Mouse (Mus musculus) left cerebral cortex, postnatal 36 days (tissue): ENCODE data around the gene Pon3. TPM values are rescaled to one million over a fixed set of nuclear protein-coding genes. Genes with fewer than 3 reads are reported as not detected.
A peak's percentile ranks its signal among the peaks of the same experiment; 100 is the strongest.

ENCODE experiments used
- DNase-seq, 2 experiments: peaks; one replicate each; pipeline ENCODE4 v3.0.0; 2021 to 2022; ENCODE audit warnings: low spot score in 2 of 2, mixed read lengths in 1 of 2
- intact Hi-C: fragments of 180-260 bp; cut with DNase I; formaldehyde crosslinking; loops from one replicate; pipeline ENCODE4 v1.15.1; 2025
- total RNA-seq, 2 experiments: library from RNA; stranded (reverse); gene quantifications; 2 replicates each; pipeline ENCODE4 v1.2.3; 2021

The Pon3 gene
- 1 to 10 TPM; 2.1 to 3.2 TPM for total RNA-seq

DNA sequence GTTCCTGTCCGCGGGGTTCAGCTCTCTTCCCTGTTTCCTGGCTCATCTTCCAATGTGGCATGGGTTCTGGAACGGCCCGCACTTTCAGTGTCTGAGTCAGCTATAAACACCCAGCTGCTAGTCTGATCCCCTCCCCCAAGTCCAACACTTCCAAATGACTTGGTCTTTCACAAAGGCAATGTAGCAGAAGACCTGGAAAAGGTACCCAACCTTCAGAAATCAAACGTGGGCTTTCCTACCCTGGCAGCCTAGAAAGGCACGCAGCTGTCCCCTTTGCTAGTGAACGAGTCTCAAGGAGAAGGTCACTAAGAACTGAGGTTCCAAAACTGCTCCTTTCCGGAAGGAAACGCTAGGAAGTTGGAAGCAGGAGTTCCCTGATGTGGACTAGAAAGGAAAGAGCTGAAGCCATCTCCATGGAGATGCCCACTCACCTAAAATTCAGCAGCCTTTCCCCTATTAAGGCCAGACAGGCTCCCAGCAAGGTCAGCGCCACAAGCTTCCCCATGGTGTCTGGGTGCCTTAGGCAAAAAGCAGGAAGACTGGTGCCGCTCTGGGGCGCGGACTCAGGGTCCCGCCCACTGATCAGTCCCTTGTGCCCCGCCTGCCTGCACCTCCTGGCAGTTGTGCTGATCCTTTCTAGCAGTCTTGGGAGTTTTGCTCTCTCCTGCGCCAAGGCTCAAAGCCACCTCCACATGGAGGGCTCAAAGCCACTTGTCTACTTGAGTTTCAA, at the start of gene Pon3:
TSS of gene Pon3 (minus strand) at position 565 of the 730 bp plus-strand sequence.
- peak; percentile 5 to 10 for DNase-seq
- intact Hi-C loops = no loop called here

DNA sequence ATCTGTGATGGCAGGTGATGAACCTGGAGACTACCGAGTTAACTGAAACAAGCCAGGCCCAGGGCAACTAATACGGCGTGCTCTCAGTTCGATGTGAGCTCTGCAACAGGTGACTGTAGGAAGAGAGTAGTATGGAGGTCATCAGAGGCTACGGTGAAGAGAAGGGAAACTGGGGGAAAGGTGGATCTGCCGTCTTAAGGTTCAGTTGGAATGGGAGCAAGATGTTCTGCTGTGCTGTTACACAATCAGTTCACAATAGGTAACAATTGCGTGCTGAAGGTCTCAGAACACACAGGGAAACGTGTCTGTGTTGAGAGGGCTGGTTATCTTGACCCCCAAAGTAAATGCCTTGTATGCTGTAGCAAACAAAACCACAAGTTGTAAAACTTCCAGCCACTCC, 48.9 kb upstream of the Pon3 start:
- intact Hi-C loops = no loop called here
- DNase-seq = no peak

DNA sequence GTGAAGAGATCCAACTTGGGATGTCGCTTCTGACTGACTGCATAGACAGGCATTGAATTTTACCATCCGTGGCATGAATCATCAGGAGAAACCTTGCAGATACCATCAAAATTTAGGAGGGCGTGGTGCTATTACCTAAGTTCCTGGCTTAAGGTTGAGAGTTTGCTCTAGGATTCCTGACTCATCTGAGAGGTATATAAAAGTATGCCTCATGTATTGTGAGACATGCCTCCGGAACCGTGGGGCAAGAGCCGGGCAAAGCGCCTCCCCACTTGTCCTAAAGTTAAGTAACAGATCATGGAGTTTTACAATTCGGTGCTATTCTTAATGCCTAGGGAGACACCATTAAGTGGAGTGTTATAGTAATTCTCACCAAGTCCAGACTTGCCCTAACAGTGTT, 44.5 kb upstream of the Pon3 start:
- DNase-seq = no peak
- intact Hi-C loops = no loop called here

- intact Hi-C loops = loop anchor here (5.0 kb wide), 1 partner anchor 83 kb away; the partner anchor contains the start of gene Asb4
Measured at GRCm38 (mm10) chr6:5299561-5299960, 43.5 kb upstream of the Pon3 start.

GRCm38 (mm10) chr6:5298092-5298554, 42.0 kb upstream of the Pon3 start, which contains the start of gene Pon2:
Gene Pon2 (minus strand): TSS chr6:5298455.
- intact Hi-C loops = loop anchor here (5.0 kb wide), 1 partner anchor 84 kb away; the partner anchor contains the start of gene Asb4
- peak; percentile 48 to 51 for DNase-seq

More at GRCm38 (mm10) chr6:5299561-5299960, 43.5 kb upstream of the Pon3 start:
- DNase-seq = no peak

- intact Hi-C loops = loop anchor here (5.0 kb wide), 1 partner anchor 85 kb away; the partner anchor contains the start of gene Asb4
- DNase-seq = no peak
Measured at GRCm38 (mm10) chr6:5297321-5298091, 41.4 kb upstream of the Pon3 start.

DNA sequence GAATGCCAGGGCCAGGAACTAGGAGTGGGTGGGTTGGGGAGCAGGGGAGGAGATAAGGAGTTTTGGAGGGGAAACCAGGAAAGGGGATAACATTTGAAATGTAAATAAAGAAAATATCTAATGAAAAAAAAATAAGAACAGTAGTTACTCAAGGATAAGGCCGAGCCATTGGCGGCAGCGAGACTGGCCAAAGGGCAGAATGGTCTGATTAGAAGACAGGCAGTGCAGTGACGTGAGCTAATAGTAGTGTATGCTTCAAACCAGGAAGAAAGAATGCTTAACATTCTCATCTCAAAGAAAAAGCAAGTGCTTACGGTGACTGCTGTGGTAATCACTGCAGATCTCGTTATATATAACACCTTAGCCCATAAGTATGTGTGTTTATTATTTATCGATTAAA, 40.0 kb upstream of the Pon3 start:
- no peak for DNase-seq
- intact Hi-C loops = loop anchor here (5.0 kb wide), 1 partner anchor 86 kb away; the partner anchor contains the start of gene Asb4

- intact Hi-C loops = loop anchor here (5.0 kb wide), 1 partner anchor 87 kb away; the partner anchor contains the start of gene Asb4
- DNase-seq = no peak
Measured at GRCm38 (mm10) chr6:5294659-5295449, 38.8 kb upstream of the Pon3 start.

GRCm38 (mm10) chr6:5292841-5293240, 36.8 kb upstream of the Pon3 start:
- DNase-seq = no peak
- intact Hi-C loops = no loop called here

GRCm38 (mm10) chr6:5291450-5291849, 35.4 kb upstream of the Pon3 start:
- intact Hi-C loops = no loop called here
- no peak for DNase-seq

DNA sequence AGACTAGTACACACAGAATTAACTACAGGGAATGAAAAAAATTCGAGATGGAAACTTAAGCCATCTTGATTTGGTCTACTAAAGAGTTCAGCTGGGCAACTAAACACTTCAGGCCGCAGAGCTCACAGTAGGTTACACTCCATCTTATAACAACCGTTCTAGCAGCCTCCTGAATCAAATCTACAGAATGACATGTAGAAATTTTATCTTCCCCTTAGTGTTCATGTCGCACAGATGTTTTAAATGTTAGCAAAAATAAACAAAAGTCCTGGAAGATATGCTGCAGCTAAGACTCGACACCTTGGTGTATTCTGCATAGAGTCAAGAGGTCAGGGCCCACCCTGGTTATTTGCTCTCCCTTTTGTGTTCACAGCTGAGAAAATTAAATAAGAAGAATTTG, 31.8 kb upstream of the Pon3 start:
- no peak for DNase-seq
- intact Hi-C loops = no loop called here

DNA sequence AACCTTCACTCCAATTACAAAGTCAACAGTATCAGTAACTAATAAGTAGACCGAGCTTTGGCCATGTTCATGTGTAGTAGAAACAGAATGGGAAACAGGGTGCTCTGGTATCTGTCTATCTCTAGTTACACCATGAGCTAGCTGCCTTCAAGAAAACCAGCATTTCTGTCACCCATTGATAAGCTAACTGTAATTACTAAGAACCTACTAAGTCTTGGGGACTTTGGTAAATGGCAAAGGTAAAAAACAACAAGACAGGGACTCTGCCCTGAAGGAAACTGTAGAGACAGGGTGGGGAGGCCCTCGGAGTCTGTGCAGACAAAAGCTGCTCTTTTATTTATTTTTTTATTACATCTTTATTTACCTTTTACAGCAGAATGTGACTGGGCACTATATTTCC, 31.3 kb upstream of the Pon3 start:
- intact Hi-C loops = no loop called here
- DNase-seq = no peak

DNA sequence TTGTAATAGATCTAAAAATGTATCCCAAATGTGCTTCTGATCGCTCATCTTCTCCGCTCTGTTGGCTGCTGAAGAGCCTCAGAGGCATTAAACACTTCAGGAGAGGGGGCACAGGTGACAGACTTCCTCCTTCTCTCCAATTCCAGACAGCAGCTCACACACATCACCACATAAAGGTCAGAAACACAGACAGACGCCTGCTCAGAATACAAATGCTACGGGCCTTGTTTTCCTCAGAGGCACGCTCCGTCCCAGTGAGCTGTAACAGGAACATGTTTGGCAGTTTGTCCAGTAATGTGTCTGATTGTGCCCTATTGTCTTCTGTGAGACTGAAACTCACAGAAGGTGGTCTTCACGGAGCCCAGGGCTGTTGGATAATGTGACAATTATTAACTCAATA, 26.3 kb upstream of the Pon3 start:
- intact Hi-C loops = no loop called here
- DNase-seq = no peak

DNA sequence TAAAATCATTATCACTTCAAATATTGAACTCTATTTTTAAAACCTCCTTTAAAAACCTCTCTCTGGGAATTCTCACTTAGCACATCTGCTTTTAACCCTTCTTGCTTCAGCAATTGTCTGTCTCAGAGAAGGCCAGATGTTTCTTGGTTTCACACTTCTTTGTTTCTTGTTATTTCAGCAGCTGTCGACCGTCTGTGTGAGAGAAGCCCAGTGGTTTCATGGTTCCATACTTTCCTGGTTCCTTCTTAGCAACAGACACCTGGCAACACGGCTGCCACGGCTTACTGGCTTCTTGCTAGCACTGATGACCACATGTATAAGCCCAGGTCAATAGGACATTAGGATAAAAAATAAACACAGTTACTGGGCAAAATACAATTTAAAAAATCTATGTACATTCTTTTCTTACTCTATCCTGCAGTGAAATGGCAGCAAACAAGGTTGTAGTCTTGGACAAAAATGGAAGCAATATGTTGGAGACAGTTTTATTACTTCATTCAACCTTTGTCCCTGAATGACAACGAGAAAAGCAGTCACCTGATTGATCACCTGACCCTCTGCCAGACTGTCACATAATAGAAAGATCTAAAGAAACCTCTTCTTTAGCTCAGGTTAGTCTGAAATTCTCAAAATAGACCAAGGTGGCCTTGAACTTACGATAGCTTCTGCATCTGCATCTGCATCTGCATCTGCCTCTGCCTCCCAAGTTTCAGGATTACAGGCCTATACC, 24.7 kb upstream of the Pon3 start:
- intact Hi-C loops = no loop called here
- no peak for DNase-seq

GRCm38 (mm10) chr6:5277972-5278371, 21.9 kb upstream of the Pon3 start:
- DNase-seq = no peak
- intact Hi-C loops = no loop called here

DNA sequence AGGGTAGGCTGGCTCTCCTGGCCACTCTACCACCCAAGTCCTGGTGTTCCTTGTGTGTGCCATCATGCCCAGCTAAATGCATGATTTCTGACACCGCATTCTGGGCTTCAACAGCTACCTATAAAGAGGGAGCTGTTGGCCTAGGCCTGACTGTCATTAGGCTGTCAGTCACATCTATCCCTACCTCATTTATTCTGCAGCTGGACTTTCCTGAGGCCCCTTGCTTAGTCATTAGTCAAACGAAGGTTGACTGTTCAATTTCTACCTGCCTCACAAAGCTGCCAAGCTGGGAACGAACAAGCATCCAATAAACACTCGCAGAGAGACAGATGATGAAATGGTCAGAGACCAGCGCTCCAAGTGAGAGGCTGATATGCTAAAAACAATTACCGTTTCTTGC, 13.6 kb upstream of the Pon3 start:
- DNase-seq = no peak
- intact Hi-C loops = no loop called here

DNA sequence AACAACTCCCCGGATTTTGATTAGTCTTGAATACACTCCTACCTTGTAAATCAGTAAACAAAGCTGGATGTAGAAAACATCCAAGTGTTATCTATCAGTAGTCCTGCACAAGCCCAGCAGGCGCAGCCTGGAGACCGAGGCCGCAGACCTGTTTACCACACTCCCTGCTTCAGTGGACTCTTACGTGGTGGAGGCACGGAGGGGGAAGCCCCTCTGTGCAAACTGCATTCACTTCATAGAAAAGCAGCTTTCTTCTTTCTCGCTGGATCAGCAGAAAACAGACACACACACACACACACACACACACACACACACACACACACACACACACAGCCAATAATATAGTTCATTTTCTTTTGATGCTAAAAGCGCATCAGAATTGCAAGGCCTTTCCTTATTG, 8.7 kb upstream of the Pon3 start:
- DNase-seq = no peak
- intact Hi-C loops = no loop called here

DNA sequence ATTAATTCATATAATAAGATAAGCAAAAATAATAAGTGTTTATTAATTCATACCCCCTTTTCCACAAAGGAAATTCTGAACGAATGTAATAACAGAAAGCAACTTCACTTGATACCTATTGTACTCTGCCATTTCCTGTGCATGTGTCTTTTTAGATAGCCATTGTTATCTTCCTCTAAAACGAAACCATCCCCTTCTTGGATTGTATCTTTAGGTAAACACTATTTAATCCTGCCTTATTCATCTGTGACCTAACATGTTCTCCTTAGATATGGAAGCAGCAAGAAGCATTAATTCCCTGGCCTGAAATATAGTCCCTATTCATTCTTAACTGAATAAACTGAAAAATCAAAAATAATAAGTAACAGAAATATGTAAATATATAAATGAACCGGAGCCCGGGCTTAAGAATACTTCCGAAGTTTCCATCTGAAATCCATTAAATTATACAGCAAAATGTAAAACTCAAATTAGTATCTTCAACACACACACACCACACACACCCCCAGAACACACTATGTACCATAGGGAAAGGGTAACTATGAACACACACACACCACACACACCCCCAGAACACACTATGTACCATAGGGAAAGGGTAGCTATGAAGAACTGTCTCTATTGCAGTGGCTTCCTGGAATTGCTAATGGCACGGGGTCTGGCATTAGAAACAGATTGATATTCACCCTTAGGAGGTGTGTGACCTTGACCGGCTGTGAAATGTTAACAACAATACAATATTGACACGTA, 7.3 kb upstream of the Pon3 start:
- intact Hi-C loops = no loop called here
- DNase-seq = no peak
